Mouse (Mus musculus) cortical plate, adult 2 months (tissue): ENCODE results near the gene Bst1. TPM values are rescaled to one million over a fixed set of nuclear protein-coding genes. Genes with fewer than 3 reads are reported as not detected.

Experiments used
- H3K27ac ChIP-seq: fragments of 200-500 bp; 2 replicates; pipeline ENCODE4 v1.5.1; 2012; ENCODE audit warnings: low read length, control low read depth, inconsistent platforms; ENCODE audit not compliant: insufficient read depth
- H3K4me1 ChIP-seq: fragments of 200-500 bp; 2 replicates; pipeline ENCODE4 v1.6.1; 2011; ENCODE audit warnings: low read length; ENCODE audit not compliant: control insufficient read depth, insufficient read depth
- H3K4me3 ChIP-seq: fragments of 200-500 bp; 2 replicates; pipeline ENCODE4 v1.5.1; 2011; ENCODE audit warnings: mild to moderate bottlenecking, low read length, control low read depth; ENCODE audit not compliant: insufficient read depth
- CTCF ChIP-seq: fragments of 200-500 bp; IDR thresholded peaks from 2 replicates; pipeline ENCODE4 v1.5.1; 2011; ENCODE audit warnings: mild to moderate bottlenecking, control low read depth, low read length; ENCODE audit not compliant: insufficient read depth; ENCODE audit errors: extremely low read depth
- POLR2A ChIP-seq: fragments of 200-500 bp; IDR thresholded peaks from 2 replicates; pipeline ENCODE4 v1.6.1; 2011; ENCODE audit warnings: mild to moderate bottlenecking, low read length, control low read depth; ENCODE audit not compliant: insufficient read depth; ENCODE audit errors: extremely low read depth
- polyA plus RNA-seq: library from polyadenylated mRNA; depleted of rRNA; stranded (reverse); fragments of >200 nt; gene quantifications from 2 replicates; pipeline ENCODE4 v1.2.3, GENCODE M21; 2012; rRNA removed

Gene Bst1
- polyA plus RNA-seq, 1 experiment, result 0.17 TPM

DNA sequence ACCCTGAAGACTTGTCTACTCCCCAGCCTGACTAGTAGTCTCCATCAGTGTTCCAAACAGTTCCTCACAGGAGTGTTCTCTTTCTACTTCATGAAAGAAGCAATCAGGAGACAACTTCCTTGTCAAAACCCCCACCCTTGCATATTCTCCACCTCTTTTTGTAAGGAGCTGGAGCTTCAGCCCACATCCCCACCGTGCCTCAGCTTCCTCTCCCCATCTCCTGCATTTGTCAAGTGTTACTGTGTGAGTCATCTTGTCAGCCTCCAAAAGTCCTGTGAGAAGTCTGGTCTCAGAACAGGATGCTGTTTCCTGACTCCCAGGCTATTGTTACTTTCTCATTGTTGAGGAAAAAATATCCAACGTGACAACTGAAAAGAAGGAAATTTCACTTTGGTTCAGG is 46.6 kb downstream of the Bst1 start:
- peaks cover 1% of the 10 kb centered on the region; the same call in 1 of the 2 replicates for H3K4me1 ChIP-seq
- H3K27ac ChIP-seq, result no peak overlapping the region
- H3K4me3 ChIP-seq, result no peak overlapping the region
- no peak for TF ChIP-seq POLR2A
- TF ChIP-seq CTCF, result no peak

- Histone ChIP-seq H3K27ac (no peak within 1 kb of the TSS), H3K4me1 (peaks cover 1% of the 10 kb centered on the region; the same call in 1 of the 2 replicates), H3K4me3 (peak within 1 kb of the TSS; percentile 43)
- no peak for TF ChIP-seq CTCF
- no peak for TF ChIP-seq POLR2A
These were observed 49.6 kb downstream of the Bst1 start, which contains the start of gene Cd38 for GRCm38 (mm10) chr5:43868253-43868652. Cd38 (plus strand) TSS chr5:43868553.

- H3K27ac ChIP-seq, result no peak overlapping the region
- peaks cover 1% of the 10 kb centered on the region; the same call in 1 of the 2 replicates for H3K4me1 ChIP-seq
These were observed 50.3 kb downstream of the Bst1 start for GRCm38 (mm10) chr5:43868711-43869600.

DNA sequence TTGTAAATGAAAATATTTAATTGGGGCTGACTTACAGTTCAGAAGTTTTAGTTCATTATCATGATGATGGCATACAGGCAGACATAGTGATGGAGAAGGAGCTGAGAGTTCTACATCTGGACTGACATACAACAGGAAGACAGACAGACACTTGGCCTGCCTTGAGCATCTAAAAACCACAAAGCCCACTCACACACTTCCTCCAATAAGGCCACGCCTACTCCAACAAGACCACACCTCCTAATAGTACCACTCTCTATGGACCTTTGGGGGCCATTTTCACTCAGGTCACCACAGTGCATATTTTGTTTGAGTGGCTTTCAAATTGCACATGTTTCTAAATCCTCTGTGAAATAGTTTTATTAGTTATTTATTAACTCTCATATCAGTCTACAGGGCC is 53.2 kb downstream of the Bst1 start:
- TF ChIP-seq POLR2A, result no peak
- no peak for TF ChIP-seq CTCF

More at GRCm38 (mm10) chr5:43868711-43869600, 50.3 kb downstream of the Bst1 start:
- TF ChIP-seq POLR2A, result no peak
- no peak for TF ChIP-seq CTCF
- peak overlapping the region; percentile 43 for H3K4me3 ChIP-seq

GRCm38 (mm10) chr5:43872652-43873051 is 54.0 kb downstream of the Bst1 start:
- Histone ChIP-seq H3K4me1 (peaks cover 1% of the 10 kb centered on the region; the same call in 1 of the 2 replicates), H3K4me3 (no peak overlapping the region)
- TF ChIP-seq POLR2A, result no peak
- TF ChIP-seq CTCF, result no peak

More for the DNA sequence above, 53.2 kb downstream of the Bst1 start:
- H3K27ac ChIP-seq, result no peak overlapping the region
- no peak overlapping the region for H3K4me3 ChIP-seq
- peaks cover 1% of the 10 kb centered on the region; the same call in 1 of the 2 replicates for H3K4me1 ChIP-seq

GRCm38 (mm10) chr5:43882034-43882433 is 63.3 kb downstream of the Bst1 start:
- no peak overlapping the region for H3K27ac ChIP-seq
- no peak for TF ChIP-seq POLR2A
- no peak for TF ChIP-seq CTCF
- no peaks in the 10 kb centered on the region; the same call in none of the 2 replicates for H3K4me1 ChIP-seq
- H3K4me3 ChIP-seq, result no peak overlapping the region

More at GRCm38 (mm10) chr5:43872652-43873051, 54.0 kb downstream of the Bst1 start:
- H3K27ac ChIP-seq, result no peak overlapping the region

GRCm38 (mm10) chr5:43885060-43885820 is 66.6 kb downstream of the Bst1 start:
- no peak overlapping the region for H3K27ac ChIP-seq
- TF ChIP-seq POLR2A, result no peak

GRCm38 (mm10) chr5:43892386-43892785 is 73.7 kb downstream of the Bst1 start:
- H3K27ac ChIP-seq, result no peak overlapping the region
- no peak overlapping the region for H3K4me3 ChIP-seq
- H3K4me1 ChIP-seq, result no peaks in the 10 kb centered on the region
- peak; percentile 43; the same call in 1 of the 2 replicates for TF ChIP-seq CTCF
- TF ChIP-seq POLR2A, result no peak

More at GRCm38 (mm10) chr5:43885060-43885820, 66.6 kb downstream of the Bst1 start:
- H3K4me3 ChIP-seq, result no peak overlapping the region
- no peaks in the 10 kb centered on the region; the same call in none of the 2 replicates for H3K4me1 ChIP-seq

Other genes with a start within 250 kb of the Bst1 start
- gene Cc2d2a, start 156.5 kb upstream of the Bst1 start, polyA plus RNA-seq, result 16.3 and 18.3 TPM in 2 replicates
- 68.9 and 71.1 TPM in 2 replicates for gene Fbxl5, start 2.8 kb downstream of the Bst1 start, polyA plus RNA-seq
- 4.7 and 4.9 TPM in 2 replicates for gene Cd38, start 49.7 kb downstream of the Bst1 start, polyA plus RNA-seq
- 0.42 and 0.72 TPM in 2 replicates for gene Gm7879, start 94.3 kb downstream of the Bst1 start, polyA plus RNA-seq
- gene Fgfbp1, start 162.9 kb downstream of the Bst1 start, polyA plus RNA-seq, result 2.9 and 4.3 TPM in 2 replicates